Mouse (Mus musculus): ENCODE measurements around the gene Zfp82. TPM values are rescaled to one million over a fixed set of nuclear protein-coding genes. Genes with fewer than 3 reads are reported as not detected.

Zfp82 gene
- polyA plus RNA-seq, 1 experiment from 2014 or later, result 10.9 TPM

DNA sequence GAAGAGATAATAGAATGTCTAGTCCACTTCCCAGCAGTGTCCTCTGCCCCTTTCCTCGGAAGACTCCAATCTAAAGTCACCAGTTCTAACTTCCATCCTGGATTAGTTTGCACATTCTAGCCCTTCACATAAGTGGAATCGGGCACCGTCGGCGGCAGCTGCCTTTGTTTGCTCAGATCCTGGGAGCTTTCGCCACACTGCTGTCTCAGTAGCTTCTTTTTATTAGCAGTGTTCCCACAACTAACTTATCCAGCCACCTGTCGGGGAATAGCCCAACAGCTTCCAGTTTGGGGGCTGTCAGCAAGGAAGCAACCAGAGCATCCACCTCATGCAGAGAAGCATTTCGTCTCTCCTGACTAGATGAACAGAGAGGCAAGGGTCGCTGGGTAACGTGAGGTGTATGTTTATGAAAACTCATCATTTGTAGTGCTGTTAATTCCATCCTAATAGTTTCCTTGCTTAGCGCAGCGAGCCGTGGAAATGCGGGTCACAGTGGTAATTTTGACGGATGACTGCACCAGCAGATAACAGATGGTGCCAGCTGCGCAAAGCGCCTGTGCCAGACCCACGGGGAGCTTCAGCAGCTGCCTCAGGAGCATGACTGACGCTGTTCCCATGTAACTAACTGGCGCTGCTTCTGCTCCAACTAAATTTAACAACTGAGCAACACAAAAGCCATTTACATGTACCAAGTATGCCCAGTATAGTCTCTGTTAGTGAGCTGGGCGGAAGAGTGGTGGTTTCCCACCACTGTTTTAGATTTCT, 63.2 kb downstream of the Zfp82 start:
- Histone ChIP-seq H3K36me3 (peaks cover 17% of the 10 kb centered on the region), H3K4me2 (peak overlapping the region; percentile 39), H3K4me3 (replicated peaks) (0 out of 2 replicates have a peak overlapping the region, but pooled peaks have one; percentile 2), H3K9ac (replicated peaks) (no peak overlapping the region), H3K4me1 (peaks cover 24% of the 10 kb centered on the region), H3K27ac (replicated peaks) (peak overlapping the region; percentile 45), H3K27me3 (replicated peaks) (no peaks in the 10 kb centered on the region), H3K9me3 (replicated peaks) (no peaks in the 10 kb centered on the region)
- WGBS, result 28% methylated on average over 21 of the region's 21 CpGs
- ATAC-seq (ENCODE audit: low FRiP score), result peak; percentile 62; the same call in 1 of the 2 replicates

GRCm38 (mm10) chr7:30008020-30008690, 64.5 kb downstream of the Zfp82 start:
- no peak overlapping the region for H3K27ac ChIP-seq (replicated peaks)
- peaks cover 22% of the 10 kb centered on the region for H3K4me1 ChIP-seq
- H3K9me3 ChIP-seq (replicated peaks), result no peaks in the 10 kb centered on the region
- WGBS, result 79% methylated on average over 6 of the region's 6 CpGs
- ATAC-seq (ENCODE audit: low FRiP score), result no peak
- no peak overlapping the region for H3K4me3 ChIP-seq (replicated peaks)
- no peak overlapping the region for H3K9ac ChIP-seq (replicated peaks)
- no peak overlapping the region for H3K4me2 ChIP-seq
- H3K36me3 ChIP-seq, result peaks cover 9% of the 10 kb centered on the region; the same call in 1 of the 2 replicates
- no peaks in the 10 kb centered on the region for H3K27me3 ChIP-seq (replicated peaks)

DNA sequence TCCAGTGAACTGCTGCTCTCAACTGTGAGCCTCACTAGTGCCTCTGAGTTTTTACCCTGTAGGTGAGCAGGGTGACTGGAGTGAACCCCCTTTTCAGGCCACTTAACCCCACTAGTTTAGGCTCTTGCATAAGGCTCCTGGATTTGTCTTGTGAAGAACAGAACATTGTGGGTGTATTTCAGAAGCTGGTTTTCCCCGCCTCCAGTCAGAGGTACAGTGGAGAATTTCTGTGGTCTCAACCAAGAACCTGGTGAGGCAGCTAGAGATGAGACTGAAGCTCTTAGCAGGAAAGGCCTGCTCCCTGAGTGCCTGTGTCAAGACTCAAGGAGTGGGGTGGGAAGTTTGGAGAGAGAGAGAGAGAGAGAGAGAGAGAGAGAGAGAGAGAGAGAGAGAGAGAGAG, 65.1 kb downstream of the Zfp82 start:
- no peak overlapping the region for H3K9ac ChIP-seq (replicated peaks)
- no peak overlapping the region for H3K4me2 ChIP-seq
- no peak overlapping the region for H3K27ac ChIP-seq (replicated peaks)
- peaks cover 20% of the 10 kb centered on the region for H3K4me1 ChIP-seq
- no peaks in the 10 kb centered on the region for H3K27me3 ChIP-seq (replicated peaks)
- ATAC-seq (ENCODE audit: low FRiP score), result no peak
- H3K9me3 ChIP-seq (replicated peaks), result no peaks in the 10 kb centered on the region
- H3K36me3 ChIP-seq, result peaks cover 9% of the 10 kb centered on the region; the same call in 1 of the 2 replicates
- 96% methylated on average over 1 of the region's 1 CpGs for WGBS
- no peak overlapping the region for H3K4me3 ChIP-seq (replicated peaks)

Small RNA genes within 50 kb of the gene (microRNA-seq; reads per million reads assigned to microRNA genes)
- not detected for gene Gm23368

Other genes with a start within 250 kb of the Zfp82 start
- 10.6 and 12.3 TPM in 2 replicates for gene Zfp940, start 219.2 kb downstream of the Zfp82 start, polyA plus RNA-seq (2015; fragmentation: Nextera tagmentation; extraction: Ambion mirVana)
- gene Zfp420, start 212.9 kb downstream of the Zfp82 start, polyA plus RNA-seq (2015; fragmentation: Nextera tagmentation; extraction: Ambion mirVana), result 19.4 and 20.5 TPM in 2 replicates
- 12.6 and 14.2 TPM in 2 replicates for gene Zfp27, start 166.3 kb downstream of the Zfp82 start, polyA plus RNA-seq (2015; fragmentation: Nextera tagmentation; extraction: Ambion mirVana)
- gene Zfp383, start 164.7 kb downstream of the Zfp82 start, polyA plus RNA-seq (2015; fragmentation: Nextera tagmentation; extraction: Ambion mirVana), result 5.1 and 6.1 TPM in 2 replicates
- 20.0 and 20.2 TPM in 2 replicates for gene Zfp74, start 118.8 kb downstream of the Zfp82 start, polyA plus RNA-seq (2015; fragmentation: Nextera tagmentation; extraction: Ambion mirVana)
- gene Zfp568, start 88.9 kb downstream of the Zfp82 start, polyA plus RNA-seq (2015; fragmentation: Nextera tagmentation; extraction: Ambion mirVana), result 5.1 and 6.9 TPM in 2 replicates
- 8.4 and 11.2 TPM in 2 replicates for gene Zfp14, start 21.5 kb downstream of the Zfp82 start, polyA plus RNA-seq (2015; fragmentation: Nextera tagmentation; extraction: Ambion mirVana)
- 1.3 and 1.9 TPM in 2 replicates for gene Gm26920, start 17.5 kb upstream of the Zfp82 start, polyA plus RNA-seq (2015; fragmentation: Nextera tagmentation; extraction: Ambion mirVana)
- gene Zfp566, start 17.6 kb upstream of the Zfp82 start, polyA plus RNA-seq (2015; fragmentation: Nextera tagmentation; extraction: Ambion mirVana), result 13.2 and 15.6 TPM in 2 replicates
- gene Zfp260, start 21.9 kb upstream of the Zfp82 start, polyA plus RNA-seq (2015; fragmentation: Nextera tagmentation; extraction: Ambion mirVana), result 78.0 and 82.0 TPM in 2 replicates
- 20.4 and 20.9 TPM in 2 replicates for gene Zfp382, start 49.0 kb upstream of the Zfp82 start, polyA plus RNA-seq (2015; fragmentation: Nextera tagmentation; extraction: Ambion mirVana)
- 11.3 and 12.4 TPM in 2 replicates for gene Zfp146, start 96.8 kb upstream of the Zfp82 start, polyA plus RNA-seq (2015; fragmentation: Nextera tagmentation; extraction: Ambion mirVana)
- gene Cox7a1, start 111.2 kb upstream of the Zfp82 start, polyA plus RNA-seq (2015; fragmentation: Nextera tagmentation; extraction: Ambion mirVana), result 5.7 and 5.9 TPM in 2 replicates
- 88.7 and 88.9 TPM in 2 replicates for gene Capns1, start 125.9 kb upstream of the Zfp82 start, polyA plus RNA-seq (2015; fragmentation: Nextera tagmentation; extraction: Ambion mirVana)
- gene Polr2i, start 159.0 kb upstream of the Zfp82 start, polyA plus RNA-seq (2015; fragmentation: Nextera tagmentation; extraction: Ambion mirVana), result 165 and 194 TPM in 2 replicates
- gene Tbcb, start 159.4 kb upstream of the Zfp82 start, polyA plus RNA-seq (2015; fragmentation: Nextera tagmentation; extraction: Ambion mirVana), result 405 and 478 TPM in 2 replicates
- 0.26 TPM in 1 of 2 replicates, not detected in the other for gene Ovol3, start 162.8 kb upstream of the Zfp82 start, polyA plus RNA-seq (2015; fragmentation: Nextera tagmentation; extraction: Ambion mirVana)
- 0.86 and 0.93 TPM in 2 replicates for gene Thap8, start 207.2 kb upstream of the Zfp82 start, polyA plus RNA-seq (2015; fragmentation: Nextera tagmentation; extraction: Ambion mirVana)
- gene Wdr62, start 207.5 kb upstream of the Zfp82 start, polyA plus RNA-seq (2015; fragmentation: Nextera tagmentation; extraction: Ambion mirVana), result 2.6 and 5.5 TPM in 2 replicates
- gene Clip3, start 218.8 kb upstream of the Zfp82 start, polyA plus RNA-seq (2015; fragmentation: Nextera tagmentation; extraction: Ambion mirVana), result 82.4 and 89.7 TPM in 2 replicates
- 131 and 141 TPM in 2 replicates for gene Alkbh6, start 235.8 kb upstream of the Zfp82 start, polyA plus RNA-seq (2015; fragmentation: Nextera tagmentation; extraction: Ambion mirVana)
- gene Syne4, start 241.9 kb upstream of the Zfp82 start, polyA plus RNA-seq (2015; fragmentation: Nextera tagmentation; extraction: Ambion mirVana), result 18.9 and 24.7 TPM in 2 replicates
- not detected in 2 replicates for gene E130208F15Rik, start 248.8 kb upstream of the Zfp82 start, polyA plus RNA-seq (2015; fragmentation: Nextera tagmentation; extraction: Ambion mirVana)